Mouse (Mus musculus) heart, postnatal 0 days (tissue): ENCODE data around the gene Bmf.

Experiments used
- CTCF ChIP-seq: IDR thresholded peaks from 2 replicates; pipeline ENCODE4 v1.5.1; 2016; ENCODE audit warnings: antibody characterized with exemption, control low read depth, low read depth
- EP300 ChIP-seq: IDR thresholded peaks from 2 replicates; pipeline ENCODE4 v1.6.1; 2016; ENCODE audit warnings: antibody characterized with exemption, low read depth

DNA sequence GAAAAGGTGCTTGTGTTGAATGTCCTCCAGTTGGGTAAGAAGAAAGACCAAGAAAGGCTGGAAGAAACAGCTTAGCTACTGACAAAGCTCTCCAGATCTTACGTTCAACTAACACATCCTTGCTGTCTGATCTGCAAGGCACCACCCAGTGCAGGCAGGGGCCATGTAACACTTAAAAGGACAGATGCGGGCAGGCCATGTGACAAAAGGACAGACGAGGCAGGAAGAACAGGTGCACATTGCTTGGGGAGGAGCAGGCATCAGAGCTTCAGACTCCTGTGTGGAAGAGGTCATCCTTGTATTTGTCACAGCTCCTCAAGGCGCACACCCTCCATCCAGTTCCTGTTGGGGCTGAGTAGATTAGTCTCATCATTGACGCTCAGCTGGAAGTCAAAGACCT lies 66.5 kb downstream of the Bmf start:
- no peak for TF ChIP-seq CTCF
- TF ChIP-seq EP300 = no peak
